Mouse (Mus musculus): ENCODE measurements around the gene Nabp1.

DNA sequence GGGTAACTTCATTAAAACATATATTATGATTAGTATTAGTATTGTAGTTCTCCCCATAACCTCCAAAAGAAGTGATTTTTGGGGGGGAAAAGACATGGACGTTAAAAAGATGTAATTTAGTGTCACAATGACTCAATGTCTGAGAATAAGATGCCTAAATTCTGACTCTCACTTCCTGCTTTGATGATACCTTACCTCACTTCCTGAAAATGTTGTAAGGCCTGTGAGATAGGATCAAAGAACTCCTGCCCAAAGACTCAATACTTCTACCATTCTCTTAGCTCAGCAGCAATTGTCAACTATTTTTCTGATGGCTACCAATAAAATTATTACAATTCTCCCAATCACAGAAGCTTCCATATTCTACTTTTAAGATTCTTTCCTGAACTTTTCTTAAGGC, 1.8 kb downstream of the Nabp1 start:
- TF ChIP-seq CTCF (IDR thresholded peaks at IDR 0.05; ENCODE audit: low read depth) (no peak), EP300 (IDR thresholded peaks at IDR 0.05; ENCODE audit: low read depth) (no peak)
